Mouse (Mus musculus) E14TG2a.4 (cell line): ENCODE measurements around the gene Cip2a.

Source experiments
- CTCF ChIP-seq: conservative IDR thresholded peaks from 2 replicates; pipeline ENCODE4 v1.5.1; 2014; ENCODE audit warnings: low read length
- POU5F1 ChIP-seq: IDR thresholded peaks from 2 replicates; pipeline ENCODE4 v1.6.1; 2014; ENCODE audit warnings: low read length, borderline replicate concordance

DNA sequence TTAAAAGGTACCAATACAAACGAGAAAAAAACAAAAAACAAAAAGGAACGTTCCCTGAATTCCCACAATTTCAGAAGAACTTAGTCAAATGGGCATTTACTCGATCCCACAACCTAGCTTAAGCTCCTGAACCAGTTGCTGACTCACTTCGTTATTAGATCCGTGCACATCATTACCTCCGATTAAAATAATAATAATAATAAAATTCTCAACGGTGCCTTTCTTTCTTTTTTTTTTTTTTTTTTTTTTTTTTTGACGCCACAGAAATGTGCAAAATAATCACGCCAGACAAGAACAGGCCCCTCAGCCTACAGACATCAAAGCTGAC, 790 bp upstream of the Cip2a start:
- TF ChIP-seq CTCF = no peak
- no peak for TF ChIP-seq POU5F1
